Mouse (Mus musculus) forebrain, embryonic 10.5 days (tissue): ENCODE data around the gene Gramd1b. TPM values are rescaled to one million over a fixed set of nuclear protein-coding genes. Genes with fewer than 3 reads are reported as not detected.

Experiments
- DNase-seq: peaks from one replicate; pipeline ENCODE4 v3.0.0-alpha.2; 2017; ENCODE audit warnings: low spot score; ENCODE audit errors: extremely low spot score
- H3K27ac ChIP-seq: fragments of 300-500 bp; sonication (generic); 2 replicates; pipeline ENCODE4 v1.5.1; 2016; ENCODE audit warnings: mild to moderate bottlenecking
- H3K27me3 ChIP-seq: fragments of 300-500 bp; sonication (generic); 2 replicates; pipeline ENCODE4 v1.6.1; 2016; ENCODE audit warnings: mild to moderate bottlenecking; ENCODE audit not compliant: poor library complexity, severe bottlenecking
- H3K36me3 ChIP-seq: fragments of 300-500 bp; sonication (generic); replicated peaks from 2 replicates; pipeline ENCODE4 v1.6.1; 2016; ENCODE audit warnings: mild to moderate bottlenecking, moderate library complexity
- H3K4me1 ChIP-seq: fragments of 300-500 bp; sonication (generic); 2 replicates; pipeline ENCODE4 v1.6.1; 2016
- H3K4me3 ChIP-seq: fragments of 300-500 bp; sonication (generic); 2 replicates; pipeline ENCODE4 v1.5.1; 2016; ENCODE audit warnings: mild to moderate bottlenecking, moderate library complexity
- H3K9me3 ChIP-seq: fragments of 300-500 bp; sonication (generic); 2 replicates; pipeline ENCODE4 v1.6.1; 2016; ENCODE audit warnings: mild to moderate bottlenecking, moderate library complexity
- WGBS: fragments of 180-500 bp; shearing (Covaris S2); methylation state at CpG from one replicate; pipeline ENCODE4 v1.1.7; 2016; 5-methylcytosine and 5-hydroxymethylcytosine counted together
- polyA plus RNA-seq: library from polyadenylated mRNA; unstranded; fragments of >200 nt; fragmentation: Nextera tagmentation; extraction: Ambion mirVana; gene quantifications from 2 replicates; pipeline ENCODE4 v1.2.1, GENCODE M21; 2016

The Gramd1b gene
- polyA plus RNA-seq, 1 experiment from 2014 or later, result 3.3 TPM

- H3K27ac ChIP-seq, result no peak overlapping the region
- no peak for DNase-seq
- peaks cover 19% of the 10 kb centered on the region for H3K4me1 ChIP-seq
- H3K4me3 ChIP-seq, result no peak overlapping the region
- peaks cover 22% of the 10 kb centered on the region for H3K27me3 ChIP-seq
- no peaks in the 10 kb centered on the region for H3K9me3 ChIP-seq
- H3K36me3 ChIP-seq, result no peaks in the 10 kb centered on the region
- 78% methylated on average over 7 of the region's 7 CpGs for WGBS
Measured at GRCm38 (mm10) chr9:40450417-40450714, 80.8 kb downstream of the Gramd1b start.

- H3K36me3 ChIP-seq, result no peaks in the 10 kb centered on the region
- H3K4me1 ChIP-seq, result peaks cover 13% of the 10 kb centered on the region
- H3K27me3 ChIP-seq, result peaks cover 16% of the 10 kb centered on the region
- H3K4me3 ChIP-seq, result no peak overlapping the region
- no peak overlapping the region for H3K27ac ChIP-seq
- no peak for DNase-seq
- 82% methylated on average over 10 of the region's 10 CpGs for WGBS
- no peaks in the 10 kb centered on the region for H3K9me3 ChIP-seq
Measured at GRCm38 (mm10) chr9:40449610-40450416, 81.4 kb downstream of the Gramd1b start.

- no peak overlapping the region for H3K4me3 ChIP-seq
- H3K4me1 ChIP-seq, result peaks cover 12% of the 10 kb centered on the region; the same call in 1 of the 2 replicates
- WGBS, result 82% methylated on average over 2 of the region's 2 CpGs
- no peaks in the 10 kb centered on the region for H3K9me3 ChIP-seq
- H3K27ac ChIP-seq, result no peak overlapping the region
- DNase-seq, result no peak
- H3K27me3 ChIP-seq, result peaks cover 5% of the 10 kb centered on the region
- no peaks in the 10 kb centered on the region for H3K36me3 ChIP-seq
Measured at GRCm38 (mm10) chr9:40448646-40449243, 82.4 kb downstream of the Gramd1b start.

GRCm38 (mm10) chr9:40447265-40447664, 83.9 kb downstream of the Gramd1b start:
- H3K4me3 ChIP-seq, result no peak overlapping the region
- DNase-seq, result no peak
- WGBS, result 73% methylated on average over 4 of the region's 4 CpGs
- H3K27ac ChIP-seq, result no peak overlapping the region
- H3K4me1 ChIP-seq, result peaks cover 19% of the 10 kb centered on the region; the same call in 1 of the 2 replicates
- no peaks in the 10 kb centered on the region for H3K9me3 ChIP-seq
- H3K36me3 ChIP-seq, result no peaks in the 10 kb centered on the region
- no peaks in the 10 kb centered on the region for H3K27me3 ChIP-seq

GRCm38 (mm10) chr9:40444961-40445360, 86.2 kb downstream of the Gramd1b start:
- H3K4me3 ChIP-seq, result no peak overlapping the region
- H3K36me3 ChIP-seq, result no peaks in the 10 kb centered on the region
- DNase-seq, result no peak
- no peak overlapping the region for H3K27ac ChIP-seq
- no peaks in the 10 kb centered on the region for H3K9me3 ChIP-seq
- H3K27me3 ChIP-seq, result no peaks in the 10 kb centered on the region
- 87% methylated on average over 6 of the region's 6 CpGs for WGBS
- peaks cover 18% of the 10 kb centered on the region; the same call in 1 of the 2 replicates for H3K4me1 ChIP-seq

GRCm38 (mm10) chr9:40442784-40443183, 88.4 kb downstream of the Gramd1b start:
- no peak overlapping the region for H3K27ac ChIP-seq
- 65% methylated on average over 5 of the region's 5 CpGs for WGBS

GRCm38 (mm10) chr9:40439973-40440687, 91.1 kb downstream of the Gramd1b start:
- Histone ChIP-seq H3K9me3 (no peaks in the 10 kb centered on the region), H3K4me3 (no peak overlapping the region), H3K4me1 (peaks cover 33% of the 10 kb centered on the region), H3K36me3 (no peaks in the 10 kb centered on the region), H3K27ac (no peak overlapping the region), H3K27me3 (no peaks in the 10 kb centered on the region)
- no peak for DNase-seq
- 89% methylated on average over 8 of the region's 8 CpGs for WGBS

More at GRCm38 (mm10) chr9:40442784-40443183, 88.4 kb downstream of the Gramd1b start:
- H3K4me3 ChIP-seq, result no peak overlapping the region
- no peak for DNase-seq
- H3K36me3 ChIP-seq, result no peaks in the 10 kb centered on the region
- H3K27me3 ChIP-seq, result no peaks in the 10 kb centered on the region
- no peaks in the 10 kb centered on the region for H3K9me3 ChIP-seq
- peaks cover 33% of the 10 kb centered on the region for H3K4me1 ChIP-seq

GRCm38 (mm10) chr9:40438731-40439526, 92.3 kb downstream of the Gramd1b start:
- Histone ChIP-seq H3K27ac (peak overlapping the region; percentile 44; the same call in 1 of the 2 replicates), H3K4me3 (no peak overlapping the region), H3K36me3 (no peaks in the 10 kb centered on the region), H3K27me3 (no peaks in the 10 kb centered on the region), H3K9me3 (no peaks in the 10 kb centered on the region), H3K4me1 (peaks cover 33% of the 10 kb centered on the region)
- no peak for DNase-seq
- 68% methylated on average over 12 of the region's 12 CpGs for WGBS

GRCm38 (mm10) chr9:40437891-40438290, 93.3 kb downstream of the Gramd1b start:
- peaks cover 29% of the 10 kb centered on the region for H3K4me1 ChIP-seq
- DNase-seq, result no peak
- H3K4me3 ChIP-seq, result no peak overlapping the region
- no peak overlapping the region for H3K27ac ChIP-seq
- H3K27me3 ChIP-seq, result no peaks in the 10 kb centered on the region
- WGBS, result 88% methylated on average over 7 of the region's 7 CpGs
- no peaks in the 10 kb centered on the region for H3K36me3 ChIP-seq
- no peaks in the 10 kb centered on the region for H3K9me3 ChIP-seq

- Histone ChIP-seq H3K27ac (no peak overlapping the region), H3K36me3 (no peaks in the 10 kb centered on the region), H3K4me1 (peaks cover 1% of the 10 kb centered on the region), H3K9me3 (no peaks in the 10 kb centered on the region), H3K27me3 (no peaks in the 10 kb centered on the region), H3K4me3 (no peak overlapping the region)
- 92% methylated on average over 5 of the region's 5 CpGs for WGBS
- DNase-seq, result no peak
Measured at GRCm38 (mm10) chr9:40433286-40433685, 97.9 kb downstream of the Gramd1b start.

GRCm38 (mm10) chr9:40430969-40431368, 100.2 kb downstream of the Gramd1b start:
- 90% methylated on average over 8 of the region's 8 CpGs for WGBS
- no peaks in the 10 kb centered on the region for H3K4me1 ChIP-seq
- H3K9me3 ChIP-seq, result no peaks in the 10 kb centered on the region
- H3K27me3 ChIP-seq, result no peaks in the 10 kb centered on the region
- no peak for DNase-seq
- H3K4me3 ChIP-seq, result no peak overlapping the region
- H3K36me3 ChIP-seq, result no peaks in the 10 kb centered on the region
- H3K27ac ChIP-seq, result no peak overlapping the region

GRCm38 (mm10) chr9:40427663-40428062, 103.5 kb downstream of the Gramd1b start:
- Histone ChIP-seq H3K4me3 (no peak overlapping the region), H3K36me3 (no peaks in the 10 kb centered on the region), H3K27me3 (no peaks in the 10 kb centered on the region), H3K4me1 (no peaks in the 10 kb centered on the region), H3K9me3 (no peaks in the 10 kb centered on the region), H3K27ac (no peak overlapping the region)
- DNase-seq, result no peak
- 90% methylated on average over 2 of the region's 2 CpGs for WGBS
